Mouse (Mus musculus) gastrocnemius, adult 2 months (tissue): ENCODE results near the gene Capn5. TPM values are rescaled to one million over a fixed set of nuclear protein-coding genes. Genes with fewer than 3 reads are reported as not detected.

Experiments
- DNase-seq: peaks from one replicate; pipeline ENCODE4 v3.0.0; 2022
- H3K27ac ChIP-seq: fragments of 200-600 bp; 2 replicates; pipeline ENCODE4 v1.8.1; 2022; ENCODE audit warnings: mild to moderate bottlenecking
- H3K4me3 ChIP-seq: fragments of 200-600 bp; 2 replicates; pipeline ENCODE4 v1.8.1; 2022; ENCODE audit warnings: mild to moderate bottlenecking, moderate library complexity
- CTCF ChIP-seq: fragments of 200-600 bp; IDR thresholded peaks from 2 replicates; pipeline ENCODE4 v1.8.1; 2022; ENCODE audit warnings: antibody characterized with exemption, mild to moderate bottlenecking, moderate library complexity
- intact Hi-C: fragments of 180-260 bp; cut with DNase I; formaldehyde crosslinking; loops from one replicate; pipeline ENCODE4 v1.15.1; 2025
- long read RNA-seq, 2 experiments: library from polyadenylated mRNA; stranded (forward); transcript quantifications; one replicate each; pipeline ENCODE4 v2.0.0; 2021
- total RNA-seq, 2 experiments: library from RNA; stranded (reverse); gene quantifications; 2 replicates each; pipeline ENCODE4 v1.2.3; 2021

Capn5 gene
- 1 to 10 TPM; 1.3 to 2.3 TPM for total RNA-seq
- long read RNA-seq, experiment 1, partial matches to known transcripts, result 0 of 2 reads
- long read RNA-seq, experiment 1, other reads (novel, unspliced or antisense), result 2 of 2 reads
- long read RNA-seq, experiment 2, result 0 reads

GRCm38 (mm10) chr7:98177929-98178559 is at the start of gene Capn5:
Gene Capn5 (minus strand): TSS chr7:98178274.
- intact Hi-C loops, result no loop called here
- peak; percentile 70 for TF ChIP-seq CTCF
- peak within 1 kb of the TSS; percentile 81 for H3K4me3 ChIP-seq
- peak; percentile 72 for DNase-seq
- H3K27ac ChIP-seq, result peak within 1 kb of the TSS; percentile 77

- intact Hi-C loops, result no loop called here
- no peak for TF ChIP-seq CTCF
- no peak overlapping the region for H3K27ac ChIP-seq
- H3K4me3 ChIP-seq, result no peak overlapping the region
- no peak for DNase-seq
Observed at GRCm38 (mm10) chr7:98223796-98224195, 45.7 kb upstream of the Capn5 start.

- no peak for DNase-seq
- Histone ChIP-seq H3K27ac (no peak overlapping the region), H3K4me3 (no peak overlapping the region)
- TF ChIP-seq CTCF, result no peak
- intact Hi-C loops, result no loop called here
Observed at GRCm38 (mm10) chr7:98216713-98217112, 38.6 kb upstream of the Capn5 start.

GRCm38 (mm10) chr7:98202946-98203345 is 24.9 kb upstream of the Capn5 start:
- intact Hi-C loops, result no loop called here
- DNase-seq, result no peak
- Histone ChIP-seq H3K4me3 (no peak overlapping the region), H3K27ac (no peak overlapping the region)
- TF ChIP-seq CTCF, result no peak

GRCm38 (mm10) chr7:98201493-98202028 is 23.5 kb upstream of the Capn5 start:
- Histone ChIP-seq H3K4me3 (no peak overlapping the region), H3K27ac (no peak overlapping the region)
- intact Hi-C loops, result no loop called here
- no peak for TF ChIP-seq CTCF
- no peak for DNase-seq

GRCm38 (mm10) chr7:98200396-98200795 is 22.3 kb upstream of the Capn5 start:
- H3K4me3 ChIP-seq, result no peak overlapping the region
- TF ChIP-seq CTCF, result no peak
- no peak for DNase-seq
- intact Hi-C loops, result no loop called here
- no peak overlapping the region for H3K27ac ChIP-seq

DNA sequence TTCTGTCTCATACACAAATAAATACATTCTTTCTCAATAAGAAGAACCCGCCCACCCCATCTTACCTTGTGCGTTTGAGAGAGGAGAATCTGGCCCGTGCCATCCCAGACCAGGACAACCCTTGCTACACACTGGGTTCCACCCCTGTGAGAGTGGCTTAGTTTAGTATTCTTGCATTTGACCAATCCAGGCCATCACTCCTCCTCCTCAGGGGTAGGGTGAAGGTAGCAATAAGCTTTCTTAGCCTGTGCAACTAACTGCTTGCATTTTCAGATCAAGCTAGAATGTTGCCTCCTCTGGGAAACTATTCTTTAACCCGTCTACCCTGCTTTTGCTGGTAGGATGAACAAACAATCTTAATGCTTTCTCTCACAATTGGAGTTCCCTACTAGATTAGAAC is 21.3 kb upstream of the Capn5 start, which contains the start of gene B3gnt6:
Gene B3gnt6, minus strand, starts transcription at position 101 of the 400 bp plus-strand sequence.
- H3K27ac ChIP-seq, result no peak within 1 kb of the TSS
- no peak for TF ChIP-seq CTCF
- H3K4me3 ChIP-seq, result no peak within 1 kb of the TSS
- intact Hi-C loops, result no loop called here
- no peak for DNase-seq

DNA sequence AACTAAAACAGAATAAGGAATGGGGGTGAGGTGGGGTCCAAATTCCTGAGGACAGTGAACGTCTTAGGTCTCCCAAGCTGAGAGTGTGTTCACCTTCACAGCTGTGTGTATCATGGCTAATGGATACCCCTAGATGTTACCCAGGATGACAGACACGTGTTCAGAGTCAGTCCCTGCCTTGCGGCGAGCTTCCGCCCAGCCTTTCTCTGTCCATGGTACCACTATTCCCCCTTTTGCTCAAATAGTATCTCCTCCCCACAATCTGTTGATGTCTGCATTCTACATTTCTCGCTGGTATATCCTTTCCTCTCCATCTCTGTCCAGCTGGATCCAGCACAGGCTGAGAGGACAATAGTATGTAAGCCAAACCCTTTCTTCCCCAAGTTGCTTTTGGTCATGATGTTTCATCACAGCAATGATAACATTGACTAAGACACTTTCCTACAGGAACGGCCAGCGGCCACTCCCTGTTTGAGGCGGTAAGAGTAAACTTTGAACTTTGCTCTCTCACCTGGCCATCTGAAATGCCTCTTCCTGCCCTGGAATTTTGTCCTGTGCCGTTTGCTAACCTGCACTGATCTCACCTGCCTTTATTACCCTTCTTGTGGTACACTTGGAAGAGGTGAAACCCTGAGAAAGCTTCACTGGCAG is 17.2 kb upstream of the Capn5 start:
- intact Hi-C loops, result no loop called here
- Histone ChIP-seq H3K4me3 (no peak overlapping the region), H3K27ac (no peak overlapping the region)
- no peak for DNase-seq
- TF ChIP-seq CTCF, result no peak

DNA sequence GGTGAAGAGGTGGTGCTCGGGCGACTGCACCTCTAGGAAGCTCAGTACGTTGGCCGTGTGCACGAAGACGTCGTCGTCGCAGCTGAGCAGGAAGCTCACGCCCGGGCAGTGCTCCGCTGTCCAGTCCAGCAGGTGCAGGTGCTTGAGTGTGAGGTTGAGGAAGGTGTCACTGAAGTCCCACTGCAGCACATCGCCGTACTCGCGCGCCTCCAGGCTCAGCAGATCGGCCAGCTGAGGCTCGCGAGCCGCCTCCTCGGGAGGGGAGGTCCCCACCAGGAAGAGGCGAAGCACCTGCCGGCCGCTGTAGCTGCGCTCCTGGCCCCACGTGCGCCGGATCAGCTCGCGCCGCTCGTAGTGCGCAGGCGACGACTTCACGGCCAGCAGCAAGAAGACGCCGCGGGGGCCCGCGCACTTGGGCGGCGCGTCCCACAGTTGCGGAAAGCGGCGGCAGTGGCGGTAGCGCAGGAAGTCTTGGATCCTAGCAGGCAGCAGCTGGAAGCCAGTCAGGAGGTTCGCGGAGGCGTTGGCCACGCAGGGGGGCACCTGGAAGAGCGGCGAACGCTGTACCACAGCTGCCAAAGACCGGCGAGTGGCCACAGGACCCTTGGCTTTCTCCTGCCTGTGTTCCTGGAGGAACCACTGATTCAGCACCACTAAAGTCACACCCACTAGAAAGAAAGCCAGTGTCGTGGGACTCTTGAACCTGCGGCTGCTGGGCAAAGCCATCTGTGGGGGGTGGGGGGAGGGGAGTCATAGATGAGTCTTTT is 16.1 kb upstream of the Capn5 start:
- Histone ChIP-seq H3K4me3 (peak overlapping the region; percentile 65), H3K27ac (no peak overlapping the region)
- TF ChIP-seq CTCF, result no peak
- intact Hi-C loops, result loop anchor here (5.0 kb wide), 1 partner anchor 37 kb away; no protein-coding TSS in a partner anchor
- DNase-seq, result no peak

- DNase-seq, result no peak
- peak overlapping the region; percentile 65 for H3K4me3 ChIP-seq
- TF ChIP-seq CTCF, result peak; percentile 48
- no peak overlapping the region for H3K27ac ChIP-seq
- intact Hi-C loops, result loop anchor here (5.0 kb wide), 1 partner anchor 36 kb away; no protein-coding TSS in a partner anchor
Observed at GRCm38 (mm10) chr7:98193515-98194025, 15.5 kb upstream of the Capn5 start.

GRCm38 (mm10) chr7:98191571-98192250 is 13.6 kb upstream of the Capn5 start:
- DNase-seq, result peak; percentile 54

GRCm38 (mm10) chr7:98190578-98190977 is 12.5 kb upstream of the Capn5 start:
- Histone ChIP-seq H3K27ac (no peak overlapping the region), H3K4me3 (no peak overlapping the region)
- intact Hi-C loops, result loop anchor here (5.0 kb wide), 1 partner anchor 33 kb away; no protein-coding TSS in a partner anchor
- no peak for DNase-seq
- TF ChIP-seq CTCF, result peak; percentile 46

More at GRCm38 (mm10) chr7:98191571-98192250, 13.6 kb upstream of the Capn5 start:
- TF ChIP-seq CTCF, result peak; percentile 51
- intact Hi-C loops, result loop anchor here (5.0 kb wide), 1 partner anchor 34 kb away; no protein-coding TSS in a partner anchor
- H3K4me3 ChIP-seq, result no peak overlapping the region
- no peak overlapping the region for H3K27ac ChIP-seq
